Mouse (Mus musculus) midbrain, embryonic 10.5 days (tissue): ENCODE data around the gene Odf3l1. TPM values are rescaled to one million over a fixed set of nuclear protein-coding genes. Genes with fewer than 3 reads are reported as not detected.

ENCODE experiments used
- DNase-seq: peaks from one replicate; pipeline ENCODE4 v3.0.0-alpha.2; 2017; ENCODE audit warnings: low spot score
- H3K27ac ChIP-seq: fragments of 300-500 bp; sonication (generic); replicated peaks from 2 replicates; pipeline ENCODE4 v1.5.1; 2016; ENCODE audit warnings: mild to moderate bottlenecking
- H3K27me3 ChIP-seq: fragments of 300-500 bp; sonication (generic); 2 replicates; pipeline ENCODE4 v1.6.1; 2016; ENCODE audit warnings: low read depth, mild to moderate bottlenecking; ENCODE audit not compliant: poor library complexity, severe bottlenecking
- H3K36me3 ChIP-seq: fragments of 300-500 bp; sonication (generic); 2 replicates; pipeline ENCODE4 v1.6.1; 2016; ENCODE audit warnings: mild to moderate bottlenecking, moderate library complexity
- H3K4me1 ChIP-seq: fragments of 300-500 bp; sonication (generic); 2 replicates; pipeline ENCODE4 v1.6.1; 2016
- H3K4me3 ChIP-seq: fragments of 300-500 bp; sonication (generic); 2 replicates; pipeline ENCODE4 v1.5.1; 2016; ENCODE audit warnings: mild to moderate bottlenecking, moderate library complexity
- H3K9me3 ChIP-seq: fragments of 300-500 bp; sonication (generic); replicated peaks from 2 replicates; pipeline ENCODE4 v1.6.1; 2016; ENCODE audit warnings: mild to moderate bottlenecking
- WGBS: fragments of 180-500 bp; shearing (Covaris S2); methylation state at CpG from one replicate; pipeline ENCODE4 v1.1.7; 2016; 5-methylcytosine and 5-hydroxymethylcytosine counted together
- polyA plus RNA-seq: library from polyadenylated mRNA; unstranded; fragments of >200 nt; fragmentation: Nextera tagmentation; extraction: Ambion mirVana; gene quantifications from 2 replicates; pipeline ENCODE4 v1.2.1, GENCODE M21; 2016

Gene Odf3l1
- polyA plus RNA-seq, 1 experiment from 2014 or later, result not detected

- no peak for DNase-seq
- Histone ChIP-seq H3K27ac (no peak overlapping the region), H3K9me3 (no peaks in the 10 kb centered on the region), H3K4me3 (no peak overlapping the region), H3K27me3 (peaks cover 24% of the 10 kb centered on the region), H3K4me1 (peaks cover 13% of the 10 kb centered on the region), H3K36me3 (no peaks in the 10 kb centered on the region)
- WGBS, result 77% methylated on average over 3 of the region's 3 CpGs
Observed at GRCm38 (mm10) chr9:56860035-56860434, 4.4 kb downstream of the Odf3l1 start.

GRCm38 (mm10) chr9:56857463-56857862, 7.0 kb downstream of the Odf3l1 start:
- Histone ChIP-seq H3K4me1 (no peaks in the 10 kb centered on the region), H3K36me3 (no peaks in the 10 kb centered on the region), H3K4me3 (no peak overlapping the region), H3K27ac (no peak overlapping the region), H3K9me3 (no peaks in the 10 kb centered on the region), H3K27me3 (no peaks in the 10 kb centered on the region)
- no peak for DNase-seq
- 67% methylated on average over 3 of the region's 3 CpGs for WGBS

GRCm38 (mm10) chr9:56851778-56852177, 12.7 kb downstream of the Odf3l1 start:
- DNase-seq, result peak; percentile 41
- H3K27me3 ChIP-seq, result no peaks in the 10 kb centered on the region
- H3K36me3 ChIP-seq, result no peaks in the 10 kb centered on the region
- peaks cover 11% of the 10 kb centered on the region for H3K4me1 ChIP-seq
- no peak overlapping the region for H3K4me3 ChIP-seq
- WGBS, result 62% methylated on average over 11 of the region's 11 CpGs
- peak overlapping the region; percentile 60; the same call in 1 of the 2 replicates for H3K27ac ChIP-seq
- H3K9me3 ChIP-seq, result no peaks in the 10 kb centered on the region

GRCm38 (mm10) chr9:56850905-56851252, 13.6 kb downstream of the Odf3l1 start:
- no peaks in the 10 kb centered on the region for H3K27me3 ChIP-seq
- H3K27ac ChIP-seq, result no peak overlapping the region
- no peak for DNase-seq
- WGBS, result 90% methylated on average over 4 of the region's 4 CpGs
- H3K9me3 ChIP-seq, result no peaks in the 10 kb centered on the region
- no peak overlapping the region for H3K4me3 ChIP-seq
- peaks cover 11% of the 10 kb centered on the region for H3K4me1 ChIP-seq
- H3K36me3 ChIP-seq, result no peaks in the 10 kb centered on the region

- no peak overlapping the region for H3K4me3 ChIP-seq
- no peaks in the 10 kb centered on the region for H3K27me3 ChIP-seq
- no peaks in the 10 kb centered on the region for H3K36me3 ChIP-seq
- WGBS, result 85% methylated on average over 14 of the region's 14 CpGs
- no peaks in the 10 kb centered on the region for H3K9me3 ChIP-seq
- H3K27ac ChIP-seq, result no peak overlapping the region
- no peak for DNase-seq
- peaks cover 11% of the 10 kb centered on the region for H3K4me1 ChIP-seq
Observed at GRCm38 (mm10) chr9:56850128-56850904, 14.2 kb downstream of the Odf3l1 start.

GRCm38 (mm10) chr9:56847523-56847922, 17.0 kb downstream of the Odf3l1 start:
- peak; percentile 69 for DNase-seq
- Histone ChIP-seq H3K36me3 (no peaks in the 10 kb centered on the region), H3K4me1 (peaks cover 19% of the 10 kb centered on the region), H3K9me3 (no peaks in the 10 kb centered on the region), H3K4me3 (no peak overlapping the region), H3K27me3 (peaks cover 15% of the 10 kb centered on the region), H3K27ac (no peak overlapping the region)
- WGBS, result 22% methylated on average over 3 of the region's 3 CpGs

- no peak for DNase-seq
- Histone ChIP-seq H3K27me3 (peaks cover 15% of the 10 kb centered on the region), H3K27ac (no peak overlapping the region), H3K4me3 (no peak overlapping the region), H3K36me3 (no peaks in the 10 kb centered on the region), H3K4me1 (peaks cover 11% of the 10 kb centered on the region), H3K9me3 (no peaks in the 10 kb centered on the region)
- 82% methylated on average over 8 of the region's 8 CpGs for WGBS
Observed at GRCm38 (mm10) chr9:56844644-56845043, 19.8 kb downstream of the Odf3l1 start.

GRCm38 (mm10) chr9:56843679-56844188, 20.7 kb downstream of the Odf3l1 start:
- H3K4me1 ChIP-seq, result peaks cover 11% of the 10 kb centered on the region
- no peaks in the 10 kb centered on the region for H3K36me3 ChIP-seq
- no peaks in the 10 kb centered on the region for H3K9me3 ChIP-seq
- 44% methylated on average over 7 of the region's 7 CpGs for WGBS
- no peak overlapping the region for H3K4me3 ChIP-seq
- H3K27me3 ChIP-seq, result peaks cover 15% of the 10 kb centered on the region
- H3K27ac ChIP-seq, result no peak overlapping the region
- peak; percentile 73 for DNase-seq

GRCm38 (mm10) chr9:56842303-56842719, 22.2 kb downstream of the Odf3l1 start:
- Histone ChIP-seq H3K9me3 (no peaks in the 10 kb centered on the region), H3K36me3 (no peaks in the 10 kb centered on the region), H3K4me1 (peaks cover 11% of the 10 kb centered on the region), H3K27me3 (peaks cover 15% of the 10 kb centered on the region), H3K27ac (no peak overlapping the region), H3K4me3 (no peak overlapping the region)
- 82% methylated on average over 3 of the region's 3 CpGs for WGBS
- DNase-seq, result no peak

- no peaks in the 10 kb centered on the region for H3K9me3 ChIP-seq
- no peak overlapping the region for H3K27ac ChIP-seq
- H3K27me3 ChIP-seq, result peaks cover 15% of the 10 kb centered on the region
- no peak for DNase-seq
- H3K36me3 ChIP-seq, result no peaks in the 10 kb centered on the region
- H3K4me3 ChIP-seq, result no peak overlapping the region
- H3K4me1 ChIP-seq, result peaks cover 11% of the 10 kb centered on the region
Observed at GRCm38 (mm10) chr9:56841864-56842263, 22.6 kb downstream of the Odf3l1 start.

GRCm38 (mm10) chr9:56840721-56841120, 23.8 kb downstream of the Odf3l1 start:
- Histone ChIP-seq H3K36me3 (no peaks in the 10 kb centered on the region), H3K27me3 (peaks cover 15% of the 10 kb centered on the region), H3K27ac (no peak overlapping the region), H3K4me1 (peaks cover 11% of the 10 kb centered on the region), H3K4me3 (no peak overlapping the region), H3K9me3 (no peaks in the 10 kb centered on the region)
- no peak for DNase-seq
- WGBS, result 73% methylated on average over 5 of the region's 5 CpGs

- Histone ChIP-seq H3K4me3 (no peak overlapping the region), H3K4me1 (peaks cover 21% of the 10 kb centered on the region), H3K36me3 (no peaks in the 10 kb centered on the region), H3K9me3 (no peaks in the 10 kb centered on the region), H3K27ac (no peak overlapping the region), H3K27me3 (peaks cover 20% of the 10 kb centered on the region; the same call in 1 of the 2 replicates)
- no peak for DNase-seq
- whole genome bisulfite sequencing, result 86% methylated on average over 5 of the region's 5 CpGs
Observed at GRCm38 (mm10) chr9:56835152-56835551, 29.3 kb downstream of the Odf3l1 start.

GRCm38 (mm10) chr9:56832900-56833299, 31.6 kb downstream of the Odf3l1 start:
- H3K4me3 ChIP-seq, result no peak overlapping the region
- no peaks in the 10 kb centered on the region for H3K36me3 ChIP-seq
- 42% methylated on average over 6 of the region's 6 CpGs for WGBS
- H3K4me1 ChIP-seq, result peaks cover 24% of the 10 kb centered on the region
- no peaks in the 10 kb centered on the region for H3K9me3 ChIP-seq
- DNase-seq, result no peak
- peaks cover 26% of the 10 kb centered on the region; the same call in 1 of the 2 replicates for H3K27me3 ChIP-seq
- H3K27ac ChIP-seq, result no peak overlapping the region
